Mouse (Mus musculus) testis, postnatal 14 days (tissue): ENCODE measurements around the gene Tph2.

Source experiments
- DNase-seq: peaks from one replicate; pipeline ENCODE4 v3.0.0; 2021; ENCODE audit warnings: low spot score

Gene Tph2

GRCm38 (mm10) chr10:115137016-115137415, 47.8 kb downstream of the Tph2 start:
- no peak for DNase-seq

- DNase-seq: no peak
These were observed 56.9 kb downstream of the Tph2 start for GRCm38 (mm10) chr10:115127907-115128306.

GRCm38 (mm10) chr10:115125550-115125949, 59.3 kb downstream of the Tph2 start:
- DNase-seq: no peak

- DNase-seq: no peak
These were observed 59.8 kb downstream of the Tph2 start for GRCm38 (mm10) chr10:115125027-115125426.

GRCm38 (mm10) chr10:115107666-115108540, 76.9 kb downstream of the Tph2 start:
- DNase-seq: no peak

- DNase-seq: no peak
These were observed 80.6 kb downstream of the Tph2 start for GRCm38 (mm10) chr10:115104175-115104574.

GRCm38 (mm10) chr10:115099890-115100580, 84.8 kb downstream of the Tph2 start:
- no peak for DNase-seq

GRCm38 (mm10) chr10:115097163-115097562, 87.7 kb downstream of the Tph2 start:
- DNase-seq: no peak

- no peak for DNase-seq
These were observed 88.6 kb downstream of the Tph2 start for GRCm38 (mm10) chr10:115096191-115096590.

GRCm38 (mm10) chr10:115078232-115078631, 106.6 kb downstream of the Tph2 start:
- DNase-seq: no peak

GRCm38 (mm10) chr10:115069123-115069911, 115.5 kb downstream of the Tph2 start:
- no peak for DNase-seq

- DNase-seq: no peak
These were observed 120.9 kb downstream of the Tph2 start for GRCm38 (mm10) chr10:115063936-115064335.

- no peak for DNase-seq
These were observed 123.3 kb downstream of the Tph2 start for GRCm38 (mm10) chr10:115061498-115061897.

- DNase-seq: no peak
These were observed 124.1 kb downstream of the Tph2 start for GRCm38 (mm10) chr10:115060759-115061158.

GRCm38 (mm10) chr10:115051602-115052001, 133.2 kb downstream of the Tph2 start:
- DNase-seq: no peak

- DNase-seq: no peak
These were observed 134.1 kb downstream of the Tph2 start for GRCm38 (mm10) chr10:115050674-115051073.

GRCm38 (mm10) chr10:115050178-115050577, 134.6 kb downstream of the Tph2 start:
- no peak for DNase-seq

- DNase-seq: no peak
These were observed 136.3 kb downstream of the Tph2 start for GRCm38 (mm10) chr10:115048565-115048964.

GRCm38 (mm10) chr10:115035748-115036147, 149.1 kb downstream of the Tph2 start:
- no peak for DNase-seq
